Mouse (Mus musculus) CH12.LX (cell line): ENCODE measurements around the gene Tjap1. TPM values are rescaled to one million over a fixed set of nuclear protein-coding genes. Genes with fewer than 3 reads are reported as not detected.

ENCODE experiments used
- DNase-seq: peaks from one replicate; pipeline ENCODE4 v3.0.0-alpha.2; 2013; ENCODE audit errors: extremely low read depth
- H3K27ac ChIP-seq: 2 replicates; pipeline ENCODE4 v1.5.1; 2012; ENCODE audit warnings: low read depth, mild to moderate bottlenecking, control low read depth, moderate library complexity; ENCODE audit not compliant: insufficient read depth
- H3K27me3 ChIP-seq: replicated peaks from 2 replicates; pipeline ENCODE3; 2012; ENCODE audit warnings: inconsistent platforms
- H3K36me3 ChIP-seq, 2 experiments: replicated peaks in 1 of 2; 2 replicates each; pipeline versions ENCODE3 to v1.6.1; 2012; ENCODE audit warnings: inconsistent platforms in 1 of 2, low read length in 1 of 2, mild to moderate bottlenecking in 1 of 2, mixed read lengths in 1 of 2, moderate library complexity in 1 of 2; ENCODE audit not compliant: control insufficient read depth in 1 of 2, insufficient read depth in 1 of 2
- H3K4me1 ChIP-seq, 2 experiments: 2 replicates each; pipeline ENCODE4 v1.6.1; 2012; ENCODE audit warnings: inconsistent platforms in 1 of 2, moderate library complexity in 1 of 2; ENCODE audit not compliant: insufficient read depth in 2 of 2, control insufficient read depth in 1 of 2
- H3K4me2 ChIP-seq: 2 replicates; pipeline ENCODE4 v1.6.1; 2012; ENCODE audit warnings: low read depth, mild to moderate bottlenecking, control low read depth; ENCODE audit not compliant: poor library complexity, insufficient read depth, severe bottlenecking
- H3K4me3 ChIP-seq, 3 experiments: fragments of 150-350 bp in 1 of 3; sonication (generic) in 1 of 3; replicated peaks in 1 of 3; 2 replicates each; pipeline versions ENCODE3 to v1.5.1; 2011 to 2012; ENCODE audit warnings: low read depth in 2 of 3, low read length in 2 of 3, mild to moderate bottlenecking in 2 of 3, moderate library complexity in 2 of 3, control low read depth in 1 of 3, improper control_type of control experiment in 1 of 3, inconsistent platforms in 1 of 3, mixed read lengths in 1 of 3; ENCODE audit not compliant: poor library complexity in 1 of 3
- H3K79me2 ChIP-seq: replicated peaks from 2 replicates; pipeline ENCODE4 v1.6.1; 2012; ENCODE audit warnings: mild to moderate bottlenecking, moderate library complexity; ENCODE audit not compliant: control insufficient read depth, poor library complexity, insufficient read depth, severe bottlenecking; ENCODE audit errors: extremely low read depth
- H3K9ac ChIP-seq: 2 replicates; pipeline ENCODE4 v1.6.1; 2012; ENCODE audit warnings: low read depth, mild to moderate bottlenecking, control low read depth, moderate library complexity; ENCODE audit not compliant: insufficient read depth
- H3K9me3 ChIP-seq: replicated peaks from 2 replicates; pipeline ENCODE3; 2012; ENCODE audit warnings: low read length, inconsistent platforms, mixed read lengths
- BHLHE40 ChIP-seq: IDR thresholded peaks from 2 replicates; pipeline ENCODE4 v1.6.1; 2011; ENCODE audit warnings: mild to moderate bottlenecking, low read depth, low read length, improper control_type of control experiment
- CHD1 ChIP-seq: IDR thresholded peaks from 2 replicates; pipeline ENCODE4 v1.6.1; 2012; ENCODE audit warnings: low read depth, low read length, improper control_type of control experiment, inconsistent platforms
- CHD2 ChIP-seq: IDR thresholded peaks from 2 replicates; pipeline ENCODE4 v1.6.1; 2011; ENCODE audit warnings: low read length, improper control_type of control experiment
- CTCF ChIP-seq, 2 experiments: IDR thresholded peaks in 1 of 2; conservative IDR thresholded peaks in 1 of 2; 2 replicates each; pipeline ENCODE4 v1.5.1; 2011 to 2012; ENCODE audit warnings: low read depth in 2 of 2, low read length in 2 of 2, improper control_type of control experiment in 1 of 2, inconsistent platforms in 1 of 2, mild to moderate bottlenecking in 1 of 2, moderate library complexity in 1 of 2
- ELF1 ChIP-seq: IDR thresholded peaks from 2 replicates; pipeline ENCODE4 v1.6.1; 2014; ENCODE audit warnings: low read depth, mild to moderate bottlenecking, inconsistent platforms, low read length, improper control_type of control experiment
- ETS1 ChIP-seq: conservative IDR thresholded peaks from 2 replicates; pipeline ENCODE4 v1.6.1; 2012; ENCODE audit warnings: low read depth, mild to moderate bottlenecking, inconsistent platforms, low read length, improper control_type of control experiment, moderate library complexity
- IRF4 ChIP-seq: IDR thresholded peaks from 2 replicates; pipeline ENCODE4 v1.6.1; 2014; ENCODE audit warnings: low read depth, mild to moderate bottlenecking, inconsistent platforms, low read length, improper control_type of control experiment
- JUND ChIP-seq: conservative IDR thresholded peaks from 2 replicates; pipeline ENCODE4 v1.6.1; 2011; ENCODE audit warnings: low read depth, low read length, improper control_type of control experiment
- KAT2A ChIP-seq: IDR thresholded peaks from 2 replicates; pipeline ENCODE4 v1.6.1; 2012; ENCODE audit warnings: low read length, improper control_type of control experiment, inconsistent platforms; ENCODE audit not compliant: insufficient replicate concordance
- MAX ChIP-seq: IDR thresholded peaks from 2 replicates; pipeline ENCODE4 v1.6.1; 2011; ENCODE audit warnings: low read length, improper control_type of control experiment
- MEF2A ChIP-seq: IDR thresholded peaks from 2 replicates; pipeline ENCODE4 v1.6.1; 2014; ENCODE audit warnings: low read depth, mild to moderate bottlenecking, inconsistent platforms, low read length, improper control_type of control experiment, borderline replicate concordance
- MXI1 ChIP-seq: IDR thresholded peaks from 2 replicates; pipeline ENCODE4 v1.6.1; 2011; ENCODE audit warnings: mild to moderate bottlenecking, low read depth, low read length, improper control_type of control experiment
- MYC ChIP-seq: IDR thresholded peaks from 2 replicates; pipeline ENCODE4 v1.6.1; 2011; ENCODE audit warnings: low read depth, mild to moderate bottlenecking, improper control_type of control experiment, low read length
- NELFE ChIP-seq: IDR thresholded peaks from 2 replicates; pipeline ENCODE4 v1.6.1; 2011; ENCODE audit warnings: low read depth, low read length, improper control_type of control experiment
- NRF1 ChIP-seq: IDR thresholded peaks from 2 replicates; pipeline ENCODE4 v1.6.1; 2014; ENCODE audit warnings: low read depth, mild to moderate bottlenecking, inconsistent platforms, low read length, improper control_type of control experiment, moderate library complexity
- POLR2A ChIP-seq: IDR thresholded peaks from 2 replicates; pipeline ENCODE4 v1.6.1; 2011; ENCODE audit warnings: low read depth, mild to moderate bottlenecking, improper control_type of control experiment, low read length
- POLR2AphosphoS2 ChIP-seq: IDR thresholded peaks from 2 replicates; pipeline ENCODE4 v1.6.1; 2011; ENCODE audit warnings: low read depth, low read length, improper control_type of control experiment
- RAD21 ChIP-seq: IDR thresholded peaks from 2 replicates; pipeline ENCODE4 v1.6.1; 2011; ENCODE audit warnings: low read depth, mild to moderate bottlenecking, low read length, improper control_type of control experiment, moderate library complexity
- RCOR1 ChIP-seq: conservative IDR thresholded peaks from 2 replicates; pipeline ENCODE4 v1.6.1; 2012; ENCODE audit warnings: low read depth, mild to moderate bottlenecking, inconsistent platforms, low read length, improper control_type of control experiment
- SMC3 ChIP-seq: IDR thresholded peaks from 2 replicates; pipeline ENCODE4 v1.6.1; 2011; ENCODE audit warnings: low read depth, low read length, improper control_type of control experiment
- TBP ChIP-seq: conservative IDR thresholded peaks from 2 replicates; pipeline ENCODE4 v1.6.1; 2011; ENCODE audit warnings: low read depth, low read length, improper control_type of control experiment
- TCF12 ChIP-seq: IDR thresholded peaks from 2 replicates; pipeline ENCODE4 v1.6.1; 2014; ENCODE audit warnings: low read depth, mild to moderate bottlenecking, inconsistent platforms, low read length, improper control_type of control experiment
- UBTF ChIP-seq: IDR thresholded peaks from 2 replicates; pipeline ENCODE4 v1.6.1; 2012; ENCODE audit warnings: low read depth, mild to moderate bottlenecking, inconsistent platforms, low read length, improper control_type of control experiment, moderate library complexity
- USF1 ChIP-seq: IDR thresholded peaks from 2 replicates; pipeline ENCODE4 v1.6.1; 2014; ENCODE audit warnings: low read depth, mild to moderate bottlenecking, inconsistent platforms, low read length, improper control_type of control experiment
- ZC3H11A ChIP-seq: IDR thresholded peaks from 2 replicates; pipeline ENCODE4 v1.6.1; 2012; ENCODE audit warnings: low read depth, mild to moderate bottlenecking, inconsistent platforms, low read length, improper control_type of control experiment
- ZNF384 ChIP-seq: IDR thresholded peaks from 2 replicates; pipeline ENCODE4 v1.6.1; 2012; ENCODE audit warnings: low read depth, low read length, improper control_type of control experiment, inconsistent platforms
- dilution Hi-C: fragments of 300-500 bp; cut with MboI; formaldehyde crosslinking; loops from 2 replicates; pipeline ENCODE4 v1.14.3; 2020; ENCODE audit warnings: low sequenced_read_pairs; ENCODE audit not compliant: extremely low pct_unique_long_range_greater_than_20kb, extremely low pct_ligation_motif_present
- in situ Hi-C: fragments of 300-500 bp; cut with MboI; formaldehyde crosslinking; loops from 3 replicates; pipeline ENCODE4 v1.14.3; 2019; ENCODE audit warnings: low sequenced_read_pairs, low pct_ligation_motif_present, low pct_unique_long_range_greater_than_20kb, mixed read lengths
- polyA plus RNA-seq: library from polyadenylated mRNA; unstranded; fragments of >175 nt; gene quantifications from 2 replicates; pipeline ENCODE4 v1.2.1, GENCODE M21; 2012; ENCODE audit warnings: low read depth; ENCODE audit not compliant: insufficient read length
- total RNA-seq, 2 experiments: library from RNA; depleted of rRNA; stranded (reverse); fragments of 300-350 nt in 1 of 2; fragments of >200 nt in 1 of 2; gene quantifications; 2 replicates each; pipeline ENCODE4 v1.2.3; 2012 to 2014

The Tjap1 gene
- total and polyA plus RNA-seq, 3 experiments, result 8.6 to 24.3 (median 14.2) TPM

GRCm38 (mm10) chr17:46320492-46320891 lies 37.7 kb upstream of the Tjap1 start:
- Histone ChIP-seq H3K4me2 (no peak overlapping the region), H3K4me3 (no peak overlapping the region), H3K79me2 (no peaks in the 10 kb centered on the region), H3K36me3 (peaks cover 3 to 38% of the 10 kb centered on the region in 2 experiments), H3K27me3 (no peaks in the 10 kb centered on the region), H3K27ac (no peak overlapping the region), H3K9ac (no peak overlapping the region), H3K4me1 (no peaks in the 10 kb centered on the region), H3K9me3 (no peaks in the 10 kb centered on the region)
- TF ChIP-seq CHD2 (no peak), ETS1 (no peak), NELFE (no peak), USF1 (no peak), UBTF (no peak), MXI1 (no peak), ZC3H11A (no peak), NRF1 (no peak), CTCF (conservative IDR thresholded peaks at IDR 0.05 in 1 of 2, IDR thresholded peaks at IDR 0.05 in 1 of 2; ENCODE audit: low read depth in 2 of 2, low read length in 2 of 2) (no peak), TBP (no peak), TCF12 (no peak), ZNF384 (no peak), CHD1 (no peak), POLR2A (no peak), BHLHE40 (no peak), MYC (no peak), JUND (no peak)
- no peak for DNase-seq
- dilution Hi-C loops (no loop called here), in situ Hi-C loops (no loop called here)

- DNase-seq, result no peak
- dilution Hi-C loops, result no loop called here
- Histone ChIP-seq H3K4me1 (no peaks in the 10 kb centered on the region), H3K27me3 (no peaks in the 10 kb centered on the region), H3K4me2 (no peak overlapping the region), H3K9me3 (peaks cover 2% of the 10 kb centered on the region), H3K4me3 (no peak overlapping the region), H3K27ac (no peak overlapping the region), H3K36me3 (peaks cover 3 to 23% of the 10 kb centered on the region in 2 experiments)
- TF ChIP-seq RAD21, result no peak
- TF ChIP-seq ELF1, result no peak
- no peak for TF ChIP-seq CHD2
- no peak for TF ChIP-seq SMC3
- no peak for TF ChIP-seq POLR2AphosphoS2
- TF ChIP-seq MXI1, result no peak
- TF ChIP-seq MAX, result no peak
- no peak for TF ChIP-seq TCF12
- TF ChIP-seq IRF4, result no peak
- TF ChIP-seq RCOR1, result no peak
- no peak for TF ChIP-seq MEF2A
- TF ChIP-seq TBP, result no peak
- TF ChIP-seq KAT2A, result no peak
- no peak for TF ChIP-seq NRF1
- TF ChIP-seq, all 38 proteins: peak for 0
- no peaks in the 10 kb centered on the region for H3K79me2 ChIP-seq
- no peak overlapping the region for H3K9ac ChIP-seq
- in situ Hi-C loops, result no loop called here
Measured at GRCm38 (mm10) chr17:46315813-46316212, 33.0 kb upstream of the Tjap1 start.
